Mouse (Mus musculus) hindbrain, embryonic 14.5 days (tissue): ENCODE measurements around the gene Slc6a4. TPM values are rescaled to one million over a fixed set of nuclear protein-coding genes. Genes with fewer than 3 reads are reported as not detected.

Source experiments
- ATAC-seq: fragments of 200-750 bp; cut with Nextera tagmentation; 2 replicates; pipeline ENCODE4 v1.8.0; 2017; ENCODE audit warnings: moderate number of reproducible peaks, mild to moderate bottlenecking, moderate TSS enrichment, moderate library complexity; ENCODE audit not compliant: low FRiP score
- DNase-seq: peaks from one replicate; pipeline ENCODE4 v3.0.0-alpha.2; 2015; ENCODE audit warnings: low spot score
- H3K27ac ChIP-seq: fragments of 300-500 bp; sonication (generic); 2 replicates; pipeline ENCODE4 v1.5.1; 2014; ENCODE audit warnings: mild to moderate bottlenecking, moderate library complexity
- H3K27me3 ChIP-seq: fragments of 300-500 bp; sonication (generic); 2 replicates; pipeline ENCODE4 v1.6.1; 2014; ENCODE audit warnings: mild to moderate bottlenecking, low read length, mixed read lengths; ENCODE audit not compliant: control insufficient read depth, insufficient read depth
- H3K36me3 ChIP-seq: fragments of 300-500 bp; sonication (generic); replicated peaks from 2 replicates; pipeline ENCODE4 v1.6.1; 2014; ENCODE audit not compliant: control insufficient read depth, insufficient read depth
- H3K4me1 ChIP-seq: fragments of 300-500 bp; sonication (generic); replicated peaks from 2 replicates; pipeline ENCODE4 v1.6.1; 2014; ENCODE audit warnings: antibody characterized with exemption, low read length, mixed read lengths; ENCODE audit not compliant: control insufficient read depth, insufficient read depth
- H3K4me2 ChIP-seq: fragments of 300-500 bp; sonication (generic); replicated peaks from 2 replicates; pipeline ENCODE4 v1.6.1; 2014; ENCODE audit warnings: mild to moderate bottlenecking, moderate library complexity
- H3K4me3 ChIP-seq: fragments of 300-500 bp; sonication (generic); replicated peaks from 2 replicates; pipeline ENCODE4 v1.5.1; 2014; ENCODE audit warnings: mild to moderate bottlenecking, low read length
- H3K9ac ChIP-seq: fragments of 300-500 bp; sonication (generic); 2 replicates; pipeline ENCODE4 v1.6.1; 2014
- H3K9me3 ChIP-seq: fragments of 300-500 bp; sonication (generic); 2 replicates; pipeline ENCODE4 v1.6.1; 2016; ENCODE audit warnings: low read length; ENCODE audit not compliant: control insufficient read depth
- WGBS: fragments of 180-500 bp; shearing (Covaris S2); extraction: QIAGEN DNeasy Blood & Tissue Kit; methylation state at CpG from one replicate; pipeline ENCODE4 v1.1.7; 2014; 5-methylcytosine and 5-hydroxymethylcytosine counted together
- polyA plus RNA-seq: library from polyadenylated mRNA; unstranded; fragments of >200 nt; fragmentation: Nextera tagmentation; extraction: Ambion mirVana; gene quantifications from 2 replicates; pipeline ENCODE4 v1.2.1, GENCODE M21; 2014

Gene Slc6a4
- 7.5 and 9.8 TPM in 2 replicates for polyA plus RNA-seq

DNA sequence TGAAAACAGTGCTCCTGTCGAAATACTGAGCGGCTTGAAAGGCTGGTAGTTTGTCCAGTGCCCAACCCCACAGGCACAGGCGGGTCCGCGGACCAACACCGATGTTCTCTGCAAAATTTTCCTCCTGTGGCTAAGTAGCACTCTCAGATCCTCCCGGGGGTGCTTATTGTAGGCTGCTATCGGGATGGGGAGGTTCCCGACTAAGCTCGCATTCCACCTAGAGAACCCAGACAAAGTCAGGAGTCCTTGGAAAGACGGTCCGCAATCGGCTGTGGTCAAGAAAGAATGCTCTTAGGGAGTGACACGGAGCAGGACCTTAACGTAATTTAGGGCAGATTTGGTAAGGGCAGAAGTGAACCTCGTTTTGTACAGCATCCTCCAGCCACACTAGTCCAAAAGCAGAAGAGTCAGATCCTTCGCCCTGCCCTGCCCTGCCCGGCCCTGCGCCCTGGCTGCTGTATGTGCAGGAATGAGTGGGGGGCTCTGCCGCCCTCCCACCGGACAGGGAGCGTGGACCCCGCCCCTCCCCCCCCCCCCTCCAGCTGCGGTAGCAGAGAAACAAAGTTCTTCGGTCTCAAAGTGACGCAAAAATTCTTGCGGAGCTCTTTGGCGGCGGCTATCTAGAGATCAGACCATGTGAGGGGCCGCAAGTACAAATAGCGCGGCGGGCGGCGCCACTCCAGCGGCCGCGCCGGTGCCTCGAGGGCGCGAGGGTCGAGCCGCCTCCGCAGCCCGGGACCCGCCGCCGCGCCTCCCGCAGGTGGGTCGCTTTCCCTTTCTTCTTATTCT, at the start of gene Slc6a4:
Gene Slc6a4 (plus strand): TSS at position 688 of the 789 bp plus-strand sequence.
- Histone ChIP-seq H3K4me1 (peaks cover 14% of the 10 kb centered on the region; the same call in 1 of the 2 replicates), H3K36me3 (no peaks in the 10 kb centered on the region), H3K9ac (peak within 1 kb of the TSS; percentile 39; the same call in 1 of the 2 replicates), H3K27ac (no peak within 1 kb of the TSS), H3K4me2 (peak within 1 kb of the TSS; percentile 82), H3K4me3 (peak within 1 kb of the TSS; percentile 42), H3K9me3 (no peaks in the 10 kb centered on the region), H3K27me3 (peaks cover 58% of the 10 kb centered on the region)
- WGBS: 0% methylated on average over 47 of the region's 52 CpGs
- DNase-seq: no peak
- ATAC-seq: no peak

DNA sequence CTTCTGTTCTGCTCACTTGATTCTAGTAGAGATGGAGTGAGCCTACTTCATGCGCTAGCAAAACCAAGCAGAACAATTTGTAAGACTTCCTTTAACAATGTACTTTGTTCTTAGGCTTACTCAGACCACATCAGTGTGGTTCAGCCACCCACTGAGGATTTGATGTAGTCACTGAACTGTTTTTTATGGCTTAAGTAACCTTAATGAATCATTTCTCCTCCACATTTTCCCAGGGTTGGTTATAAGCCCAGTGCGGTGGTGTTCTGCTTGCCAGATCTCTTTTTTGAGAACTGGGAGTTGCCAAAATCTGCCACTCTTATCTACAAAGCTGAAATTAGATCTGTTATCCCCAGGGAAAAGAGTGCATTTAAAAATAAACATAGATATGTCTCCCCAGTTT, 44.9 kb upstream of the Slc6a4 start:
- Histone ChIP-seq H3K9me3 (no peaks in the 10 kb centered on the region), H3K4me2 (no peak overlapping the region), H3K9ac (no peak overlapping the region), H3K27me3 (no peaks in the 10 kb centered on the region), H3K4me3 (no peak overlapping the region), H3K27ac (no peak overlapping the region), H3K36me3 (peaks cover 76% of the 10 kb centered on the region), H3K4me1 (no peaks in the 10 kb centered on the region)
- no peak for ATAC-seq
- DNase-seq: no peak
- WGBS: 97% methylated on average over 2 of the region's 2 CpGs

DNA sequence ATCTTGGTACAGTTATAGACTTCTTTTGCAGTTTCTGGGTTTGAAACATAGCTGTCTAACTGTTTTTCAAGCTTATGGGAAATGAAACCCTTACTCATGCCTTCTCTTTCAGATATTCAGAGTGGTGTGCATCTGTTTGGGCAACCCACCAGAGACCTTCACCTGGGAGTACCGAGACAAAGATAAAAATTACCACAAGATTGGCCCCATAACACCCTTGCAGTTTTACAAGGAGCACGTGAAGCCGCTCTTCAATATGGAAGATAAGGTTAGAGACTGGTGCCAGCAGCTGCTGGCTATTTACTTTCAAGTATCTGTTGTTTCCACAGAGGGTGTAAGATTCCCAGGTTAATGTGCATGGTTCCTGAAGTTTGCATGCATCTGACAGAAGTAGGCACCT, 32.7 kb upstream of the Slc6a4 start:
- DNase-seq (no peak), ATAC-seq (no peak)
- no peaks in the 10 kb centered on the region for H3K27me3 ChIP-seq
- H3K9ac ChIP-seq: no peak overlapping the region
- peaks cover 94% of the 10 kb centered on the region for H3K36me3 ChIP-seq
- WGBS: 94% methylated on average over 3 of the region's 3 CpGs
- no peak overlapping the region for H3K4me3 ChIP-seq
- H3K27ac ChIP-seq: no peak overlapping the region
- H3K9me3 ChIP-seq: no peaks in the 10 kb centered on the region
- no peaks in the 10 kb centered on the region for H3K4me1 ChIP-seq
- H3K4me2 ChIP-seq: no peak overlapping the region

DNA sequence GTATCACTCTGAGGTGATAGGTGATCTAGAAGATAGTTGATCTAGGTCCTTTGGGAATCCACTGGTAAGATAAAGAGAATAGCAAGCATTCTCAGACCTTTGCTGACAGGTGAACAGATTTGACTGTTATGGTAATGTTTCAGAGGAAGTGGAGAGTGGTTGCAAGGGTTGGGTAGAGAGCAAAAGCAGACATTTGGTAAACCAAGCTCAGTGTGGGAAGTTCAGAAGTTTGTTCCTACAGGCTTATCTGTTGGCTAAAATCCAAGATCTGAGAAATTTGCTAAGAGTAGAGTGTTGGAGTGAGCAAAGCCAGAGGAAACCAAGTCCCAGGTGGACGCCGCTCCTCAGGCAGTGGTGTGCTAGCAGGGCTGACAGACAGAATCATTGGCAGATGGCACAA, 28.1 kb upstream of the Slc6a4 start:
- no peak overlapping the region for H3K4me3 ChIP-seq
- 100% methylated on average over 2 of the region's 2 CpGs for WGBS
- no peaks in the 10 kb centered on the region for H3K27me3 ChIP-seq
- DNase-seq: no peak
- H3K9me3 ChIP-seq: no peaks in the 10 kb centered on the region
- no peaks in the 10 kb centered on the region for H3K4me1 ChIP-seq
- no peak overlapping the region for H3K27ac ChIP-seq
- no peak overlapping the region for H3K9ac ChIP-seq
- ATAC-seq: no peak
- peaks cover 93% of the 10 kb centered on the region for H3K36me3 ChIP-seq
- no peak overlapping the region for H3K4me2 ChIP-seq

DNA sequence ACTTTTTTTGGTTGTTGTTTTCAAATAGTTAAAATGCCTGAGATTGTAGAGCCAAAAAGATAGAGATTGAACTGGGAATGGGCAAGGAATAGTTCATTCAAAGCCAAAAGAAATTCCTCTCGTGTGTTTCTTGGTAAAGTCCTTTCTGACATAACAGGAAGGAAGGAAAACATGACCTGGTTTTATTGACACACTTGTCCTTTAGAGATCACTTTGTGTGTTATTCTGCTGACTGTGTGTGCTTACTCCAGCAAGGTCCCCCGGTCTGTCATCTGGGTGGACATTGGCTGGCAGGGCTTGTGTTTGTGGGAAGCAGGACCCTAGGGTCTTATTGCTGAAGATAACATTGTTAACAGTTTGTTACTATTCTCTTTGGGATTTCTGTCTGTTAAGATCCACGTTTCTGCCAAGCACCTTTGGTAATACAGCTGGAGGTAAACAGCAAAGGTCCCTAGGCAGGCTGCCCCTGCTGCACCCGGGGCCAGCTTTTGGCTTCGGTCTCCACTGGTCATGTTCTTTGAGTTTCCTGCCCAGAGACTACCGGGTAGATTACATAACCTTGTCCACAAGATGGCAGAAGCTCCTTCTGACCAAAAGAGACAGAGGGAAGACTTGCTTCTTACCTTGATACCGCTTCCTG, 23.6 kb upstream of the Slc6a4 start:
- Histone ChIP-seq H3K4me3 (no peak overlapping the region), H3K4me1 (no peaks in the 10 kb centered on the region), H3K9me3 (no peaks in the 10 kb centered on the region), H3K36me3 (peaks cover 84% of the 10 kb centered on the region), H3K27me3 (no peaks in the 10 kb centered on the region), H3K9ac (no peak overlapping the region), H3K4me2 (no peak overlapping the region), H3K27ac (no peak overlapping the region)
- DNase-seq: no peak
- 91% methylated on average over 7 of the region's 7 CpGs for WGBS
- no peak for ATAC-seq

DNA sequence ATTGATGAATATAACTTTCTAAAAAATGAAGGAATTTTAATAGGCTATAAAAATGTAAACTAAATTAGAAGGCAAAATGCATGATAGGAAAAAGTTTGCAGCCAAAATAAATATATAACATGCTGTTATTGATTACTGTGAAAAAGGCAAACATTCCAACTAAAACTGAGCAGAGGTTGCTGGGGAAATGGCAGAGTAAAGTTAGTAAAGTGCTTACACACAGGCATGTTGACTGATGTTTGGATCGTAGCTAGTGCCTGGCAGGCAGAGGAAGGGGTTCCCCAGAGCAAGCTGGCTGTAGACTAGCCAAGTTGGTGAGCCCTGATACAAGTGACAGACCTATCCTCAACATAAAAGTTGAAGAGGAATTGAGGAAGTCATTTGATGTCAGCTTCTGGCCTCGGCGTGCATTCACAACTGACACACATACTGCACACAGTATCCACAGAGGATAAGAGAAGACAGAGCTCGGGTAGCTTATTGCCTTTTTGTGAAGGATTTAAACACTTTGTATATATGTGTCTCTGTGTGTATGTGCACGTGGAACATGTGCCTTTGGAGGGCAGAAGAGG, 16.7 kb upstream of the Slc6a4 start:
- 91% methylated on average over 5 of the region's 5 CpGs for WGBS
- Histone ChIP-seq H3K27me3 (no peaks in the 10 kb centered on the region), H3K4me1 (no peaks in the 10 kb centered on the region), H3K36me3 (peaks cover 78% of the 10 kb centered on the region), H3K27ac (no peak overlapping the region), H3K4me2 (no peak overlapping the region), H3K9ac (no peak overlapping the region), H3K9me3 (no peaks in the 10 kb centered on the region), H3K4me3 (no peak overlapping the region)
- DNase-seq: no peak
- ATAC-seq: no peak

DNA sequence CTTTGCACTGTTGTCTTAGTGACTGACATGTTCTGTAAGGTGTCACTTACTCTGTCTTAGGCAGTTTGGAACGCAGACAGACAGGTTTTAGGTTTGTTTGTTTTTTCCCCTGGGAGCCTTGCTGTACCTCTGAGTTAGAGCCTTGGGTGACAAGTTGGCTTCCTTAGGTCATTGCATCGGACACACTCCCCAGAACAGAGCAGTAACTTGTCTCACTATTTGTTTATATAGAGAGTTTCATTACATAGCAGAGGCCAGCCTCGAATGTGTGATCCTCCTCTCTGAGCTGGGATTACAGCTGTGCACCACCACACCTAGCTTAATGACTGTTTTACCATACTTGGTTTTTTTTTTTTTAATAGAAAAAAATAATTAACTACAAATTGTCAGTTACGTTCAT, 16.0 kb upstream of the Slc6a4 start:
- Histone ChIP-seq H3K4me1 (no peaks in the 10 kb centered on the region), H3K27ac (no peak overlapping the region), H3K36me3 (peaks cover 84% of the 10 kb centered on the region), H3K9me3 (no peaks in the 10 kb centered on the region), H3K4me3 (no peak overlapping the region), H3K9ac (no peak overlapping the region), H3K4me2 (no peak overlapping the region), H3K27me3 (no peaks in the 10 kb centered on the region)
- no peak for ATAC-seq
- 95% methylated on average over 4 of the region's 4 CpGs for WGBS
- no peak for DNase-seq

DNA sequence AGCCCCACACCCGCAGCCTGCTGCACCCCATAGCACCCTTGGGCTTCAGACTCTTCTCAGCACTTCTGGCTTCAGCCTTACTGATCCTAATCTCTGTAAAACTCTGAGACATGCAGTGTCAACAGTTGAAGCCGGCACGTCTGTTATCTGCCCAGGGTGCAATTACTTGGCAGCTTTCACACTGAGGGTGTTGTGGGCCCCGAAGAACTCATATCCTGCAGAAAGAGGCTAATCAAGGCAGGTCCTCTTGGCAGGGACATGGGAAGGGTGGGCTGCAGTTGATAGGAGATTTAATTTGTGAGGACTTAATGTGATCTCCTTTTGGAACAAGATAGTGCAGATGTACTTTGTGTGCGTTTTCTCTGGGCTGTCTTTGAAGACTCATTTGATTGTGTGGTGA, 14.8 kb upstream of the Slc6a4 start:
- Histone ChIP-seq H3K27ac (no peak overlapping the region), H3K9me3 (no peaks in the 10 kb centered on the region), H3K4me2 (no peak overlapping the region), H3K36me3 (peaks cover 79% of the 10 kb centered on the region), H3K27me3 (no peaks in the 10 kb centered on the region), H3K4me1 (no peaks in the 10 kb centered on the region), H3K9ac (no peak overlapping the region), H3K4me3 (no peak overlapping the region)
- DNase-seq: no peak
- no peak for ATAC-seq
- 86% methylated on average over 5 of the region's 5 CpGs for WGBS

DNA sequence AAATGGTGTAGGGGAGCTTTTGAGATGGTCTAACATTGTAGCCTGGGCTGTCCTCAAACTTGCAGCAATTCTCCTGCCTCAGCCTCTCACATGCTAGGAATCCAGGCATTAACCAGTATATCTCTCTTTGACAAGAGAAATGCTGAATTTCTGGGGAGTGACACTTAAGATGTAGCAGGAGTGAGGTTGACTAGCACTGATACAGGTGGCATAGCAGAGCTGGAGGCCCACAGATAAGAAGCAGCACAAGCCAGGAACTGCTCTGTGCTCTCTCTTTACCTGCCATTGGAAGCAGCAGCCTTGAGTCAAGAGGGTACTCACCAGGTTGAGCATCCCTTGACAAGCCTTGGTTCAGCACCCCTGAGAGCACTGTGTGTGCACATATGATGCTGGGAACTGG, 14.2 kb upstream of the Slc6a4 start:
- H3K36me3 ChIP-seq: peaks cover 78% of the 10 kb centered on the region
- H3K4me3 ChIP-seq: no peak overlapping the region
- no peaks in the 10 kb centered on the region for H3K9me3 ChIP-seq
- no peaks in the 10 kb centered on the region for H3K4me1 ChIP-seq
- no peak overlapping the region for H3K9ac ChIP-seq
- ATAC-seq (no peak), DNase-seq (no peak)
- H3K4me2 ChIP-seq: no peak overlapping the region
- no peaks in the 10 kb centered on the region for H3K27me3 ChIP-seq
- H3K27ac ChIP-seq: no peak overlapping the region
